Mouse (Mus musculus) brain, embryonic 14.5 days (tissue): ENCODE measurements around the gene Ift81.

ENCODE experiments used
- CTCF ChIP-seq: fragments of 200-500 bp; IDR thresholded peaks from 2 replicates; pipeline ENCODE4 v1.5.1; 2012; ENCODE audit warnings: inconsistent platforms, mild to moderate bottlenecking, moderate library complexity, borderline replicate concordance; ENCODE audit not compliant: insufficient read depth, insufficient read length; ENCODE audit errors: extremely low read depth
- POLR2A ChIP-seq: fragments of 200-500 bp; IDR thresholded peaks from 2 replicates; pipeline ENCODE4 v1.6.1; 2012; ENCODE audit warnings: mild to moderate bottlenecking, inconsistent platforms, borderline replicate concordance; ENCODE audit not compliant: poor library complexity, insufficient read depth, insufficient read length, severe bottlenecking; ENCODE audit errors: extremely low read depth

DNA sequence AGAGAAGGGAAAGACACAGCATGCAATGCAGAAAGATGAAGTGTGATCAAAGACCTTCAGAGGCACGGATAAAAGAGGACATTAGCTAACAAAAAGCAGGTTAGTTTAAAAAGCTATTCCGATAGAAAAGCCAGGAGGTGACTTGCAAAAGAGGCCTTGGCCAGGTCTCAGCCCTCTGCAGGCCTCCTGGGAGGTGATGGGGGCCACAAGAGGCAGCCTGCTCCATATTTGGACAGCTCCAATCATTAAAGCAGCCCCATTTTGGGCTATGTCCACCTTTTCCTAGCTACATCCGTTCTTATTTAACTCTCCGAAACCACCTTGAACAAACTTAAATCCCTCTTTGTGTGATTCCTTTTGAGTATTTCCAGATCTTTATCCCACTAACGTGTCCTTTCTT lies 108.8 kb downstream of the Ift81 start:
- no peak for TF ChIP-seq CTCF
- TF ChIP-seq POLR2A = no peak
